Mouse (Mus musculus) heart, adult 2 months (tissue): ENCODE measurements at regions not wholly inside any gene's neighbourhood (a gene's known extent, or its start where the extent isn't known, plus 50 kb on each side); places are given as distances from the start of the nearest gene placed in this dataset.
A peak's percentile ranks its signal among the peaks of the same experiment; 100 is the strongest.

Experiments used
- DNase-seq, 2 experiments: peaks; one replicate each; pipeline ENCODE4 v3.0.0; 2021
- H3K27ac ChIP-seq: fragments of 200-600 bp; 2 replicates; pipeline ENCODE4 v1.8.1; 2022
- H3K27me3 ChIP-seq: fragments of 200-500 bp; 2 replicates; pipeline ENCODE4 v1.6.1; 2012; ENCODE audit warnings: mild to moderate bottlenecking, low read length, inconsistent platforms, mixed read lengths; ENCODE audit not compliant: control insufficient read depth, insufficient read depth
- H3K36me3 ChIP-seq: fragments of 200-500 bp; 2 replicates; pipeline ENCODE4 v1.6.1; 2012; ENCODE audit warnings: low read length, inconsistent platforms; ENCODE audit not compliant: control insufficient read depth, insufficient read depth
- H3K4me1 ChIP-seq: fragments of 200-500 bp; 2 replicates; pipeline ENCODE4 v1.6.1; 2011; ENCODE audit warnings: low read length; ENCODE audit not compliant: control insufficient read depth, insufficient read depth
- H3K4me3 ChIP-seq: fragments of 200-600 bp; 2 replicates; pipeline ENCODE4 v1.8.1; 2022
- H3K79me2 ChIP-seq: fragments of 200-500 bp; replicated peaks from 2 replicates; pipeline ENCODE4 v1.6.1; 2012; ENCODE audit warnings: mild to moderate bottlenecking, inconsistent platforms, low read length, moderate library complexity, mixed read lengths; ENCODE audit not compliant: control insufficient read depth, insufficient read depth
- H3K9ac ChIP-seq: fragments of 200-500 bp; 2 replicates; pipeline ENCODE4 v1.6.1; 2012; ENCODE audit warnings: low read depth, mild to moderate bottlenecking, control low read depth, inconsistent platforms, low read length, mixed read lengths
- CTCF ChIP-seq: fragments of 200-600 bp; IDR thresholded peaks from 2 replicates; pipeline ENCODE4 v1.8.1; 2022; ENCODE audit warnings: antibody characterized with exemption, mild to moderate bottlenecking, moderate library complexity
- EP300 ChIP-seq: fragments of 200-500 bp; IDR thresholded peaks from 2 replicates; pipeline ENCODE4 v1.6.1; 2011; ENCODE audit warnings: low read depth, low read length, control low read depth; ENCODE audit not compliant: insufficient read depth
- POLR2A ChIP-seq: fragments of 200-500 bp; IDR thresholded peaks from 2 replicates; pipeline ENCODE4 v1.6.1; 2011; ENCODE audit warnings: mild to moderate bottlenecking, low read depth, low read length, control low read depth; ENCODE audit not compliant: insufficient read depth
- WGBS: fragments of 180-500 bp; shearing (Covaris S2); methylation state at CpG from one replicate; pipeline ENCODE4 v1.1.7; 2018; 5-methylcytosine and 5-hydroxymethylcytosine counted together
- intact Hi-C: fragments of 180-260 bp; cut with DNase I; formaldehyde crosslinking; loops from one replicate; pipeline ENCODE4 v1.15.1; 2025

DNA sequence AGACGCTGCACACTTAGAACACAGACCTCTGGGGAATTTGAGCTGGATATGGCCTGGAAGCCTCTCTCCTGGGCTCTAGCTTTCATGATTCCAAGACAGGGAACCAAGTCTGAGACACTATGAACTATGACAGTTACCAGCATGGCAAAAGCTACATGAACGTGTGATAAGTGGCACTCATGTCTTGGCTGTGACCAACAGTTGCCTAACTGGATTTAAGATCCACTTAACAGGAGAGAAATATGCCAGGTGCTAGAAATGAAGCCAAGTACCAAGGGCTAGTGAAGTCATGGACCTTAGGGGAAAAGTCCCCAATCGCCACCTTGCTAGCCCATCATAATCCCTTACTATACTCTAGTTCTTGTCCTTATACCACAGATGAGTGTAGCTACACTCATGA, 65.7 kb downstream of the Gm47996 start:
- Histone ChIP-seq H3K27me3 (no peaks in the 10 kb centered on the region), H3K27ac (no peak overlapping the region), H3K4me3 (no peak overlapping the region), H3K79me2 (no peaks in the 10 kb centered on the region), H3K36me3 (no peaks in the 10 kb centered on the region), H3K4me1 (peaks cover 2% of the 10 kb centered on the region), H3K9ac (no peak overlapping the region)
- DNase-seq: no peak
- TF ChIP-seq CTCF (no peak), POLR2A (no peak), EP300 (no peak)
- 77% methylated on average over 3 of the region's 3 CpGs for WGBS
- intact Hi-C loops: no loop called here

- TF ChIP-seq EP300 (no peak), POLR2A (no peak), CTCF (no peak)
- no peaks in the 10 kb centered on the region for H3K4me1 ChIP-seq
- H3K36me3 ChIP-seq: no peaks in the 10 kb centered on the region
- no peaks in the 10 kb centered on the region for H3K79me2 ChIP-seq
- intact Hi-C loops: no loop called here
- DNase-seq: no peak
- H3K4me3 ChIP-seq: no peak overlapping the region
- no peak overlapping the region for H3K27ac ChIP-seq
- no peak overlapping the region for H3K9ac ChIP-seq
- H3K27me3 ChIP-seq: no peaks in the 10 kb centered on the region
- 89% methylated on average over 3 of the region's 3 CpGs for WGBS
These were observed 64.3 kb upstream of the Ivns1abp start for GRCm38 (mm10) chr1:151279955-151280354.

- Histone ChIP-seq H3K27me3 (no peaks in the 10 kb centered on the region), H3K36me3 (no peaks in the 10 kb centered on the region), H3K4me1 (peaks cover 7% of the 10 kb centered on the region), H3K27ac (no peak overlapping the region), H3K9ac (no peak overlapping the region), H3K79me2 (no peaks in the 10 kb centered on the region), H3K4me3 (no peak overlapping the region)
- DNase-seq: no peak
- TF ChIP-seq CTCF (no peak), EP300 (no peak)
- 93% methylated on average over 7 of the region's 7 CpGs for WGBS
- intact Hi-C loops: loop anchor here (5.0 kb wide), 2 partner anchors 57 to 243 kb away; partner anchors contain the start of gene Ivns1abp
These were observed 59.2 kb upstream of the Ivns1abp start for GRCm38 (mm10) chr1:151285045-151285444.

GRCm38 (mm10) chr1:151287451-151287850, 56.8 kb upstream of the Ivns1abp start:
- Histone ChIP-seq H3K27ac (peak overlapping the region; percentile 42), H3K27me3 (no peaks in the 10 kb centered on the region), H3K79me2 (no peaks in the 10 kb centered on the region), H3K4me3 (no peak overlapping the region), H3K9ac (no peak overlapping the region), H3K36me3 (no peaks in the 10 kb centered on the region), H3K4me1 (peaks cover 7% of the 10 kb centered on the region)
- WGBS: 27% methylated on average over 12 of the region's 12 CpGs
- DNase-seq: peak; percentile 52 to 74
- intact Hi-C loops: loop anchor here (5.0 kb wide), 2 partner anchors 55 to 245 kb away; partner anchors contain the start of gene Ivns1abp
- no peak for TF ChIP-seq CTCF
- peak; percentile 51; the same call in 1 of the 2 replicates for TF ChIP-seq POLR2A
- TF ChIP-seq EP300: peak; percentile 76; the same call in 1 of the 2 replicates

DNA sequence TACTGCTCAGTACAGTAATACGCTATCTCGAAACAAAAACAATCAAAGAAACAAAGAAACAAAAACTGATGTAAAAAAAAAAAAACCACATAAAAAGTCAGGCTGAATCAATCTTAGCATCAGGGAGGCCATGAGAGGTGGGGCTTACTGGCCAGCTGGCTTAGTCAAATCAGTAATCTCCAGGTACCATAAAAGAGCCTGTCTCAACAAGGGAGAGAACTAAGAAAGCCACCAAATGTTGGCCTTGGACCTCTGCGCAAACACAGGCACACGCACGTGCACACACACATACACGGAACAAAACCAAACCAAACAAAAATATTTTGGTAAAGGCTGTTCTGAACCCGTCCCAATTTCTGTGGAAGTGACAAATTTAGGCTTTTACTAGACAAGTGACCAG, 55.2 kb upstream of the Ivns1abp start:
- H3K4me1 ChIP-seq: peaks cover 7% of the 10 kb centered on the region
- 88% methylated on average over 7 of the region's 7 CpGs for WGBS
- DNase-seq: no peak
- H3K79me2 ChIP-seq: no peaks in the 10 kb centered on the region
- no peak overlapping the region for H3K27ac ChIP-seq
- no peaks in the 10 kb centered on the region for H3K36me3 ChIP-seq
- H3K27me3 ChIP-seq: no peaks in the 10 kb centered on the region
- TF ChIP-seq EP300 (no peak), CTCF (no peak), POLR2A (no peak)
- intact Hi-C loops: loop anchor here (5.0 kb wide), 2 partner anchors 53 to 247 kb away; partner anchors contain the start of gene Ivns1abp
- no peak overlapping the region for H3K4me3 ChIP-seq
- H3K9ac ChIP-seq: no peak overlapping the region

DNA sequence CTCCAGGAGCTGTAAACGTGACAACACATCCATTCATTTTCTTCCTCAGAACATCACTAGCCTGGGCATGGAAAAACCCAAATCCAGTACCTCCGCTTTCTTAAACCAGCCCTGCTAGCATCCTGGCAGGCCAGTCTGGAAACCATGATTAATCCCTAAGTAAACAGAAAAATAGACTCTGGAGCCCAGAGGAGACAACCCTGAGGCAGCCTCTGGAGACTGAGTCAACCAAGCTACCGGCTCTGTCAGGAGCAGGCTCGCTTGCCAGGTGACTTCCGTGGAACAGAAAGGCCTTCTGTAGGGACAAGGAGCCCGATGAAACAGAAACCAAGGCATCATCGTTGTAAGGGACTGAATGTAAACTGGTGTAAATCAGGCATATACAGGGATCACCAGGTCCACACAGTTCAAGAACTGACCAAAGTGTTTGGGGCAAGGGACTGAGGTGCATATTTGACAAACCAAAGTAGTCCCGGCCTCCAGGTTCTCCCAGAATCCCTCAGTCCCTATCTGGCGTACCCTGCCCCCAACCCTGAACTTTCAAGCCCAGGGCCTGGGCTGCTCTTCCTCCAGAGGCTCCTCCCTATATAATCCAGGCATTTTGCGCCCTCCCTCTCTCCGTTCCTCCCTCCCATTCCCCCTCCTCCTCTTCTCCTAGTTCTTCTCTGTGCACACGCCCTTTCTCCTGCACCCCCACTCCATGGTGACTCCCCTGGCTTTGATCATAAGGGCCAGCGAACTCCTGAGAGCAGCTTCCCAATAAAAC, 54.6 kb upstream of the Ivns1abp start:
- Histone ChIP-seq H3K9ac (no peak overlapping the region), H3K4me3 (no peak overlapping the region), H3K27ac (no peak overlapping the region; the same call in 1 of the 2 replicates), H3K36me3 (no peaks in the 10 kb centered on the region), H3K79me2 (no peaks in the 10 kb centered on the region), H3K4me1 (peaks cover 7% of the 10 kb centered on the region), H3K27me3 (no peaks in the 10 kb centered on the region)
- intact Hi-C loops: loop anchor here (5.0 kb wide), 2 partner anchors 53 to 247 kb away; partner anchors contain the start of gene Ivns1abp
- WGBS: 68% methylated on average over 13 of the region's 13 CpGs
- TF ChIP-seq EP300 (no peak), POLR2A (no peak), CTCF (no peak)
- DNase-seq: peak in 1 of 2 experiments; percentile 11
